In the genomic region with DNA sequence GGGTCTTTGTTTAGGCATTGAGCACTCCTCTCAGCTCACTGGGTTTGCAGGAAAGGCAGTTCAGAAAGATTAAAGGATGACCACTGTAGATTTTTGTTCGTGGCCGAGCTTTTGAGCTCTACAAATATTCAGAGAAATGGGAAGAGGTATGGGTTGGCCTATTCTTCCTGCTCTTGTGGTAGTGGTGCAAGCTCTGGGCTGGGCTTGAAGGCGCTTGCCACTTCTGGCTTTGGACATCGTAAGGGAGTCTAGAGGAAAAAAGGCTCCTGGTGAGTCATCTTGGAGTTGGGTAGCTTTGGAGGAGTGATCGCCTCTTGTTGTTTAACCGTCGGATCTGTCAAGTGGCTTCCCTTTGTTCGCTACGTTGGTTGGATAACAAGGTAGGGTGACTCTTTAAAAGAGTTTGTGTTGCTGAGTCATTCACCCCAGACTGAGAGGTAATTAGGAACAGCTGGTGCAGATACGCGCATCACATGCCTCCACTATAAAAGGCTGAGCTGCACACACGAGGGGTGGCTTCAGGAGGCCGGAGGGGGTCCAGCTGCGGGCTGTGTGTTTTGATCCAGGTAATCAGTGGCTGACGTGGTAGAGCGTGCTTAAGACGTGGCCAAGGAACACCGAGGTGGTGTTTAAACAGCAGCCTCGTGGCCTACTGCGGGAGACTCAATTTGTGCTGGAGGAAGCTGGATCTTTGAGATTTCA, we compare ENCODE assay signal across 8 mouse cellular contexts. TPM values are rescaled to one million over a fixed set of nuclear protein-coding genes. Genes with fewer than 3 reads are reported as not detected.
DNase-seq lines count a peak whose midpoint lies in the region; ATAC-seq and TF ChIP-seq lines count a peak whose summit lies in the region.

No protein-coding gene starts in this region.

- 1% methylated on average over 20 of the region's 20 CpGs for WGBS in intestine, embryonic 14.5 days
- 0% methylated on average over 20 of the region's 20 CpGs for WGBS in liver, embryonic 14.5 days (ENCODE audit: insufficient replicate concordance)

- H3K9ac ChIP-seq in intestine, embryonic 14.5 days (ENCODE audit: low read length) = peak overlapping the region; percentile 95
- peak overlapping the region; percentile 96 for H3K9ac ChIP-seq in liver, embryonic 14.5 days (replicated peaks)

- H3K27ac ChIP-seq in intestine, embryonic 14.5 days (ENCODE audit: low read depth) = peak overlapping the region; percentile 90
- peak overlapping the region; percentile 90 for H3K27ac ChIP-seq in liver, embryonic 14.5 days

- no peaks in the 10 kb centered on the region for H3K36me3 ChIP-seq in intestine, embryonic 14.5 days (ENCODE audit: control insufficient read depth, insufficient read depth, low read length)
- no peaks in the 10 kb centered on the region for H3K36me3 ChIP-seq in liver, embryonic 14.5 days (replicated peaks; ENCODE audit: control insufficient read depth, insufficient read depth, low read depth)

- TF ChIP-seq EP300 in liver, embryonic 14.5 days (IDR thresholded peaks at IDR 0.05; ENCODE audit: low read depth) = peak; percentile 75

- ATAC-seq in common myeloid progenitor, adult 5-6 weeks (replicated peaks; ENCODE audit: low read depth, poor library complexity, severe bottlenecking) = peak; percentile 57
- peak; percentile 18 for ATAC-seq in intestine, embryonic 14.5 days (replicated peaks; ENCODE audit: low FRiP score, low TSS enrichment, low read depth)
- ATAC-seq in liver, embryonic 14.5 days (ENCODE audit: insufficient read depth) = peak; percentile 59

- H3K27me3 ChIP-seq in intestine, embryonic 14.5 days (replicated peaks; ENCODE audit: control insufficient read depth, insufficient read depth, low read length) = no peaks in the 10 kb centered on the region
- H3K27me3 ChIP-seq in liver, embryonic 14.5 days (ENCODE audit: control insufficient read depth, insufficient read depth, low read length) = no peaks in the 10 kb centered on the region

- no peaks in the 10 kb centered on the region for H3K9me3 ChIP-seq in intestine, embryonic 14.5 days (ENCODE audit: control insufficient read depth, low read length)
- H3K9me3 ChIP-seq in liver, embryonic 14.5 days (ENCODE audit: control insufficient read depth, low read length) = no peaks in the 10 kb centered on the region

- peaks cover 19% of the 10 kb centered on the region for H3K4me1 ChIP-seq in intestine, embryonic 14.5 days (replicated peaks; ENCODE audit: control insufficient read depth, insufficient read depth, low read length)
- peaks cover 48 to 50% of the 10 kb centered on the region in 2 experiments for H3K4me1 ChIP-seq in liver, embryonic 14.5 days (replicated peaks; ENCODE audit: control insufficient read depth in 2 of 2, insufficient read depth in 2 of 2, low read length in 1 of 2)

- peak; percentile 42 for DNase-seq in urinary bladder, postnatal 14 days (ENCODE audit: low spot score)
- DNase-seq in urinary bladder, adult 2 months (ENCODE audit: low spot score) = no peak
- DNase-seq in gastrocnemius, postnatal 25 days = peak; percentile 43
- peak; percentile 84 for DNase-seq in intestine, embryonic 14.5 days (ENCODE audit: low spot score)
- peak; percentile 83 to 90 (median 84) for DNase-seq in liver, embryonic 14.5 days (ENCODE audit: low read depth in 3 of 3, low spot score in 3 of 3)
- peak; percentile 68 for DNase-seq in naive thymus-derived CD4-positive, alpha-beta T cell, adult 2 months (ENCODE audit: low read depth)
- DNase-seq in testis, postnatal 14 days (ENCODE audit: low spot score) = peak; percentile 59

- H3K4me2 ChIP-seq in intestine, embryonic 14.5 days (ENCODE audit: low read length) = peak overlapping the region; percentile 78
- H3K4me2 ChIP-seq in liver, embryonic 14.5 days (ENCODE audit: low read depth) = peak overlapping the region; percentile 66

- H3K4me3 ChIP-seq in intestine, embryonic 14.5 days (ENCODE audit: low read depth, low read length) = peak overlapping the region; percentile 87
- peak overlapping the region; percentile 81 to 89 for H3K4me3 ChIP-seq in liver, embryonic 14.5 days (ENCODE audit: insufficient read depth in 1 of 2, low read depth in 2 of 2, low read length in 2 of 2)

- no peak for TF ChIP-seq CTCF in liver, embryonic 14.5 days (IDR thresholded peaks at IDR 0.05; ENCODE audit: low read depth)

RNA-seq across cellular contexts. Expression of gene Bach1, which starts 1.1 kb away (rescaled TPM):
- polyA plus RNA-seq in urinary bladder, adult 2 months (2012; rRNA removed) = 6.8 and 8.9 TPM in 2 replicates
- 29.2 and 33.9 TPM in 2 replicates for total RNA-seq in common myeloid progenitor, adult 5-6 weeks (2017)
- 10 to 100 TPM; 13.8 to 18.0 TPM for total RNA-seq in gastrocnemius, postnatal 25 days (2021)
- polyA plus RNA-seq in intestine, embryonic 14.5 days (2014; fragmentation: Nextera tagmentation; extraction: Ambion mirVana) = 13.6 and 14.5 TPM in 2 replicates
- 4.0 and 5.4 TPM in 2 replicates for polyA plus RNA-seq in liver, embryonic 14.5 days (2012; rRNA removed)
- polyA plus RNA-seq in liver, embryonic 14.5 days (2014; fragmentation: Nextera tagmentation; extraction: Ambion mirVana) = 4.2 and 5.8 TPM in 2 replicates
